Mouse (Mus musculus) lung, postnatal 0 days (tissue): ENCODE data around the gene Entpd2. TPM values are rescaled to one million over a fixed set of nuclear protein-coding genes. Genes with fewer than 3 reads are reported as not detected.

Experiments used
- ATAC-seq: fragments of 200-750 bp; cut with Nextera tagmentation; 2 replicates; pipeline ENCODE4 v1.8.0; 2017; ENCODE audit warnings: moderate library complexity
- DNase-seq: peaks from one replicate; pipeline ENCODE4 v3.0.0-alpha.2; 2016; ENCODE audit warnings: low spot score
- H3K27ac ChIP-seq: fragments of 300-500 bp; sonication (generic); 2 replicates; pipeline ENCODE4 v1.5.1; 2014; ENCODE audit warnings: antibody characterized with exemption, mild to moderate bottlenecking, low read length, mixed read lengths
- H3K27me3 ChIP-seq: fragments of 300-500 bp; sonication (generic); replicated peaks from 2 replicates; pipeline ENCODE4 v1.6.1; 2014; ENCODE audit warnings: low read length, mixed read lengths; ENCODE audit not compliant: insufficient read depth
- H3K36me3 ChIP-seq: fragments of 300-500 bp; sonication (generic); 2 replicates; pipeline ENCODE4 v1.6.1; 2014; ENCODE audit warnings: low read length, mixed read lengths; ENCODE audit not compliant: insufficient read depth
- H3K4me1 ChIP-seq: fragments of 300-500 bp; sonication (generic); 2 replicates; pipeline ENCODE4 v1.6.1; 2014; ENCODE audit warnings: antibody characterized with exemption, low read depth, low read length, mixed read lengths; ENCODE audit not compliant: insufficient read depth
- H3K4me2 ChIP-seq: fragments of 300-500 bp; sonication (generic); replicated peaks from 2 replicates; pipeline ENCODE4 v1.6.1; 2014; ENCODE audit warnings: low read depth, mild to moderate bottlenecking, low read length, moderate library complexity, mixed read lengths
- H3K4me3 ChIP-seq: fragments of 300-500 bp; sonication (generic); 2 replicates; pipeline ENCODE4 v1.5.1; 2014; ENCODE audit warnings: low read depth, low read length
- H3K9ac ChIP-seq: fragments of 300-500 bp; sonication (generic); replicated peaks from 2 replicates; pipeline ENCODE4 v1.6.1; 2014; ENCODE audit warnings: low read depth, mild to moderate bottlenecking
- H3K9me3 ChIP-seq: fragments of 300-500 bp; sonication (generic); 2 replicates; pipeline ENCODE4 v1.6.1; 2016; ENCODE audit warnings: low read length, mixed read lengths
- CTCF ChIP-seq: IDR thresholded peaks from 2 replicates; pipeline ENCODE4 v1.5.1; 2016; ENCODE audit warnings: antibody characterized with exemption, mild to moderate bottlenecking
- EP300 ChIP-seq: IDR thresholded peaks from 2 replicates; pipeline ENCODE4 v1.6.1; 2016; ENCODE audit warnings: antibody characterized with exemption, mild to moderate bottlenecking, control low read depth
- WGBS: fragments of 180-500 bp; shearing (Covaris S2); extraction: QIAGEN DNeasy Blood & Tissue Kit; methylation state at CpG from one replicate; pipeline ENCODE4 v1.1.7; 2014; 5-methylcytosine and 5-hydroxymethylcytosine counted together
- polyA plus RNA-seq: library from polyadenylated mRNA; unstranded; fragments of >200 nt; fragmentation: Nextera tagmentation; extraction: Ambion mirVana; gene quantifications from 2 replicates; pipeline ENCODE4 v1.2.1, GENCODE M21; 2015

Entpd2 gene
- polyA plus RNA-seq, 1 experiment from 2014 or later: 2.6 TPM

GRCm38 (mm10) chr2:25430395-25431233, 34.9 kb downstream of the Entpd2 start:
- no peak overlapping the region for H3K27ac ChIP-seq

GRCm38 (mm10) chr2:25431308-25431855, 35.7 kb downstream of the Entpd2 start:
- 67% methylated on average over 6 of the region's 6 CpGs for WGBS
- Histone ChIP-seq H3K9ac (no peak overlapping the region), H3K27ac (no peak overlapping the region)

More at GRCm38 (mm10) chr2:25430395-25431233, 34.9 kb downstream of the Entpd2 start:
- no peaks in the 10 kb centered on the region for H3K36me3 ChIP-seq
- no peak overlapping the region for H3K4me3 ChIP-seq
- ATAC-seq (no peak), DNase-seq (no peak)
- no peak overlapping the region for H3K4me2 ChIP-seq
- H3K4me1 ChIP-seq: no peaks in the 10 kb centered on the region
- TF ChIP-seq CTCF: no peak
- TF ChIP-seq EP300: no peak
- no peak overlapping the region for H3K9ac ChIP-seq
- 61% methylated on average over 17 of the region's 17 CpGs for WGBS
- H3K9me3 ChIP-seq: no peaks in the 10 kb centered on the region
- H3K27me3 ChIP-seq: peaks cover 10% of the 10 kb centered on the region; the same call in 1 of the 2 replicates

GRCm38 (mm10) chr2:25432326-25433098, 36.8 kb downstream of the Entpd2 start:
- Histone ChIP-seq H3K4me3 (no peak overlapping the region), H3K9me3 (no peaks in the 10 kb centered on the region), H3K4me2 (no peak overlapping the region), H3K27me3 (peaks cover 10% of the 10 kb centered on the region; the same call in 1 of the 2 replicates), H3K36me3 (no peaks in the 10 kb centered on the region), H3K4me1 (no peaks in the 10 kb centered on the region), H3K27ac (no peak overlapping the region), H3K9ac (no peak overlapping the region)
- no peak for TF ChIP-seq CTCF
- TF ChIP-seq EP300: no peak
- 68% methylated on average over 11 of the region's 11 CpGs for WGBS
- ATAC-seq (no peak), DNase-seq (no peak)

More at GRCm38 (mm10) chr2:25431308-25431855, 35.7 kb downstream of the Entpd2 start:
- H3K4me3 ChIP-seq: no peak overlapping the region
- peaks cover 10% of the 10 kb centered on the region; the same call in 1 of the 2 replicates for H3K27me3 ChIP-seq
- H3K9me3 ChIP-seq: no peaks in the 10 kb centered on the region
- H3K4me1 ChIP-seq: no peaks in the 10 kb centered on the region
- no peak overlapping the region for H3K4me2 ChIP-seq
- TF ChIP-seq EP300 (no peak), CTCF (no peak)
- DNase-seq (no peak), ATAC-seq (no peak)
- H3K36me3 ChIP-seq: no peaks in the 10 kb centered on the region

GRCm38 (mm10) chr2:25433101-25433500, 37.4 kb downstream of the Entpd2 start:
- DNase-seq: no peak
- Histone ChIP-seq H3K9me3 (no peaks in the 10 kb centered on the region), H3K27ac (no peak overlapping the region), H3K9ac (no peak overlapping the region), H3K36me3 (no peaks in the 10 kb centered on the region; the same call in 1 of the 2 replicates), H3K4me2 (no peak overlapping the region), H3K27me3 (peaks cover 10% of the 10 kb centered on the region; the same call in 1 of the 2 replicates), H3K4me3 (no peak overlapping the region), H3K4me1 (no peaks in the 10 kb centered on the region)
- no peak for TF ChIP-seq CTCF
- TF ChIP-seq EP300: no peak
- WGBS: 79% methylated on average over 17 of the region's 17 CpGs
- no peak for ATAC-seq

- Histone ChIP-seq H3K4me3 (no peak overlapping the region), H3K27ac (no peak overlapping the region), H3K4me2 (no peak overlapping the region), H3K36me3 (no peaks in the 10 kb centered on the region; the same call in 1 of the 2 replicates), H3K9ac (no peak overlapping the region), H3K27me3 (0 out of 2 replicates have a peak, but pooled peaks cover 7% of the 10 kb centered on the region), H3K9me3 (no peaks in the 10 kb centered on the region), H3K4me1 (no peaks in the 10 kb centered on the region)
- DNase-seq (no peak), ATAC-seq (no peak)
- WGBS: 82% methylated on average over 8 of the region's 8 CpGs
- TF ChIP-seq EP300 (no peak), CTCF (no peak)
Measured at GRCm38 (mm10) chr2:25434292-25434691, 38.6 kb downstream of the Entpd2 start.

- 89% methylated on average over 10 of the region's 10 CpGs for WGBS
- TF ChIP-seq EP300: no peak
- no peak for TF ChIP-seq CTCF
- no peaks in the 10 kb centered on the region for H3K27me3 ChIP-seq
Measured at GRCm38 (mm10) chr2:25436286-25436820, 40.7 kb downstream of the Entpd2 start.

More at GRCm38 (mm10) chr2:25436286-25436820, 40.7 kb downstream of the Entpd2 start:
- H3K9me3 ChIP-seq: no peaks in the 10 kb centered on the region
- ATAC-seq (no peak), DNase-seq (no peak)
- H3K36me3 ChIP-seq: no peaks in the 10 kb centered on the region; the same call in 1 of the 2 replicates
- no peak overlapping the region for H3K4me2 ChIP-seq
- H3K4me1 ChIP-seq: no peaks in the 10 kb centered on the region
- H3K4me3 ChIP-seq: no peak overlapping the region
- no peak overlapping the region for H3K27ac ChIP-seq
- H3K9ac ChIP-seq: no peak overlapping the region
